21 mouse cellular contexts compared by ENCODE assay signal in the genomic region with DNA sequence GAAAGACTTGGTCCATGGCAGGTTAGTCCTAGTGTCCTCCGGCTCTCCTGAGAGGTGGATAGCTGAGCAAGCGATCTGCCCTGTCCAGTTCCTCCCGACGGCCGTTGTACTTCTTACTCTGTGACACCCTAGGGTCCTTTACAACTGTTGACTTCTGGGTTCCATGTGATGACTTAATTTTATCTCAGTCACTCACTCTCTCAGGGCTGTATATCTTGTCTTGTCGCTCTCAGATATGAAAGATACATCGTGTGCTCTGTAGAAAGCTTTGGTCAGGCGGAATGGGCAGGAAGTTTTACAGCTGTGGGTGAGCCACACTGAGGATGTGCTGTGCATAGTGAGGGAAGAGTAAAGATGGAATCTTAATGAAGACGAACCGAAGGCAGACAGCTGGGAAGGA.
DNase-seq lines count a peak whose midpoint lies in the region; ATAC-seq and TF ChIP-seq lines count a peak whose summit lies in the region.
"Had no signal": no experiment of that assay in that cellular context is flagged by ENCODE, and none has a peak within 500 bp of the region (broad histone marks: within the 10 kb centered on the region; RNA-seq: fewer than 3 reads in every experiment).

No protein-coding gene starts in this region.

- TF ChIP-seq EP300 in heart, adult 2 months (IDR thresholded peaks at IDR 0.05; ENCODE audit: insufficient read depth, low read depth, low read length), result no peak
- peak; percentile 65 for TF ChIP-seq EP300 in liver, embryonic 14.5 days (IDR thresholded peaks at IDR 0.05; ENCODE audit: low read depth)

- H3K4me1 ChIP-seq in heart, adult 2 months (ENCODE audit: control insufficient read depth, insufficient read depth, low read length), result no peaks in the 10 kb centered on the region
- H3K4me1 ChIP-seq in midbrain, embryonic 12.5 days, result peaks cover 5% of the 10 kb centered on the region; the same call in 1 of the 2 replicates
- H3K4me1 ChIP-seq in midbrain, embryonic 14.5 days (ENCODE audit: control insufficient read depth, insufficient read depth, low read length), result peaks cover 4% of the 10 kb centered on the region; the same call in 1 of the 2 replicates
- peaks cover 7 to 13% of the 10 kb centered on the region in 2 experiments for H3K4me1 ChIP-seq in liver, embryonic 14.5 days (replicated peaks; ENCODE audit: control insufficient read depth in 2 of 2, insufficient read depth in 2 of 2, low read length in 1 of 2)

- DNase-seq in heart, adult 11 months, result peak; percentile 66
- no peak for DNase-seq in heart, adult 2 months
- no peak for DNase-seq in midbrain, embryonic 14.5 days
- DNase-seq in liver, embryonic 14.5 days (ENCODE audit: low read depth in 3 of 3, low spot score in 3 of 3), result no peak
- DNase-seq in cerebellum, postnatal 36 days, result no peak
- DNase-seq: adrenal gland, postnatal 14 days; cerebellum, adult 11-12 months; cerebellum, adult 9-10 months; gastrocnemius, postnatal 10 days; heart, postnatal 36 days had no signal

- H3K4me2 ChIP-seq in midbrain, embryonic 12.5 days (replicated peaks), result no peak overlapping the region
- H3K4me2 ChIP-seq in midbrain, embryonic 14.5 days (ENCODE audit: low read length), result no peak overlapping the region
- H3K4me2 ChIP-seq in liver, embryonic 14.5 days (ENCODE audit: low read depth), result peak overlapping the region; percentile 38
- H3K4me2 ChIP-seq: heart, embryonic 13.5 days; hindbrain, embryonic 15.5 days had no signal

- no peak overlapping the region for H3K27ac ChIP-seq in heart, adult 2 months
- H3K27ac ChIP-seq in midbrain, embryonic 12.5 days (replicated peaks), result no peak overlapping the region
- no peak overlapping the region for H3K27ac ChIP-seq in midbrain, embryonic 14.5 days (replicated peaks; ENCODE audit: low read depth, low read length)
- H3K27ac ChIP-seq in liver, embryonic 14.5 days, result no peak overlapping the region
- H3K27ac ChIP-seq: embryonic facial prominence, embryonic 10.5 days; forebrain, embryonic 10.5 days; heart, embryonic 13.5 days; hindbrain, embryonic 15.5 days had no signal

- H3K36me3 ChIP-seq in heart, adult 2 months (ENCODE audit: control insufficient read depth, insufficient read depth, low read length), result 0 out of 2 replicates have a peak, but pooled peaks cover 2% of the 10 kb centered on the region
- no peaks in the 10 kb centered on the region for H3K36me3 ChIP-seq in midbrain, embryonic 12.5 days
- no peaks in the 10 kb centered on the region for H3K36me3 ChIP-seq in midbrain, embryonic 14.5 days (ENCODE audit: control insufficient read depth, insufficient read depth, low read length)
- H3K36me3 ChIP-seq in liver, embryonic 14.5 days (replicated peaks; ENCODE audit: control insufficient read depth, insufficient read depth, low read depth), result no peaks in the 10 kb centered on the region
- H3K36me3 ChIP-seq: embryonic facial prominence, embryonic 10.5 days; heart, embryonic 13.5 days; hindbrain, embryonic 15.5 days had no signal

- no peaks in the 10 kb centered on the region for H3K9me3 ChIP-seq in midbrain, embryonic 12.5 days
- no peaks in the 10 kb centered on the region for H3K9me3 ChIP-seq in midbrain, embryonic 14.5 days (ENCODE audit: control insufficient read depth, low read length)
- no peaks in the 10 kb centered on the region for H3K9me3 ChIP-seq in liver, embryonic 14.5 days (ENCODE audit: control insufficient read depth, low read length)
- H3K9me3 ChIP-seq: embryonic facial prominence, embryonic 10.5 days; forebrain, embryonic 10.5 days; heart, embryonic 13.5 days; hindbrain, embryonic 15.5 days had no signal

- 83% methylated on average over 10 of the region's 10 CpGs for WGBS in heart, adult 2 months
- WGBS in midbrain, embryonic 12.5 days, result 78% methylated on average over 10 of the region's 10 CpGs
- WGBS in midbrain, embryonic 14.5 days, result 80% methylated on average over 10 of the region's 10 CpGs
- WGBS in liver, embryonic 14.5 days (ENCODE audit: insufficient replicate concordance), result 27% methylated on average over 10 of the region's 10 CpGs

- no peaks in the 10 kb centered on the region for H3K79me2 ChIP-seq in heart, adult 2 months (replicated peaks; ENCODE audit: control insufficient read depth, insufficient read depth, low read length)

- TF ChIP-seq CTCF in heart, adult 2 months (IDR thresholded peaks at IDR 0.05), result no peak
- no peak for TF ChIP-seq CTCF in liver, embryonic 14.5 days (IDR thresholded peaks at IDR 0.05; ENCODE audit: low read depth)

- ATAC-seq in midbrain, embryonic 12.5 days (ENCODE audit: low FRiP score, low read depth), result 0 out of 2 replicates have a peak, but pooled peaks have one; percentile 9
- no peak for ATAC-seq in midbrain, embryonic 14.5 days (ENCODE audit: low FRiP score, low TSS enrichment)
- ATAC-seq in liver, embryonic 14.5 days (ENCODE audit: insufficient read depth), result peak; percentile 76
- peak; percentile 17; the same call in 1 of the 2 replicates for ATAC-seq in megakaryocyte progenitor cell, adult 5-6 weeks (replicated peaks; ENCODE audit: poor library complexity)
- ATAC-seq in erythroblast, adult 5-6 weeks (replicated peaks; ENCODE audit: low FRiP score, poor library complexity, severe bottlenecking), result no peak
- ATAC-seq: activated CD4-positive, CD25-positive, alpha-beta regulatory T cell, adult 4 months; forebrain, embryonic 14.5 days; Patski had no signal

- H3K4me3 ChIP-seq in heart, adult 2 months, result no peak overlapping the region
- H3K4me3 ChIP-seq in midbrain, embryonic 12.5 days, result no peak overlapping the region
- H3K4me3 ChIP-seq in midbrain, embryonic 14.5 days (replicated peaks; ENCODE audit: low read depth, low read length), result no peak overlapping the region
- H3K4me3 ChIP-seq in liver, embryonic 14.5 days (ENCODE audit: insufficient read depth in 1 of 2, low read depth in 2 of 2, low read length in 2 of 2), result no peak overlapping the region
- H3K4me3 ChIP-seq: embryonic facial prominence, embryonic 10.5 days; erythroblast, embryonic 14.5 days; forebrain, embryonic 10.5 days; heart, embryonic 13.5 days; hindbrain, embryonic 15.5 days had no signal

- intact Hi-C loops in heart, adult 2 months (cut with DNase I), result no loop called here

- no peak for TF ChIP-seq POLR2A in heart, adult 2 months (IDR thresholded peaks at IDR 0.05; ENCODE audit: insufficient read depth, low read depth, low read length)

- no peak overlapping the region for H3K9ac ChIP-seq in heart, adult 2 months (ENCODE audit: low read depth, low read length)
- no peak overlapping the region for H3K9ac ChIP-seq in midbrain, embryonic 12.5 days (replicated peaks)
- no peak overlapping the region for H3K9ac ChIP-seq in midbrain, embryonic 14.5 days (replicated peaks; ENCODE audit: low read length)
- no peak overlapping the region for H3K9ac ChIP-seq in liver, embryonic 14.5 days (replicated peaks)
- H3K9ac ChIP-seq: heart, embryonic 13.5 days; hindbrain, embryonic 15.5 days had no signal

- no peaks in the 10 kb centered on the region for H3K27me3 ChIP-seq in heart, adult 2 months (ENCODE audit: control insufficient read depth, insufficient read depth, low read length)
- no peaks in the 10 kb centered on the region for H3K27me3 ChIP-seq in midbrain, embryonic 12.5 days
- H3K27me3 ChIP-seq in midbrain, embryonic 14.5 days (ENCODE audit: control insufficient read depth, insufficient read depth, low read length), result no peaks in the 10 kb centered on the region
- H3K27me3 ChIP-seq in liver, embryonic 14.5 days (ENCODE audit: control insufficient read depth, insufficient read depth, low read length), result no peaks in the 10 kb centered on the region
- H3K27me3 ChIP-seq: heart, embryonic 13.5 days; hindbrain, embryonic 15.5 days; Patski had no signal

Comparison
In these comparisons a context has a peak if more than half of its experiments do, and no peak if none do; other contexts are left out.
1. ATAC-seq: peak in midbrain, embryonic 12.5 days (single experiment), liver, embryonic 14.5 days (single experiment) and megakaryocyte progenitor cell, adult 5-6 weeks (single experiment); none in midbrain, embryonic 14.5 days (single experiment) and erythroblast, adult 5-6 weeks (single experiment).